In genomic region chr14:118132642-118132977, GRCm38 (mm10) we compare ENCODE assay signal across 8 mouse cellular contexts. TPM values are rescaled to one million over a fixed set of nuclear protein-coding genes. Genes with fewer than 3 reads are reported as not detected.
A peak's percentile ranks its signal among the peaks of the same experiment; 100 is the strongest.
DNase-seq lines count a peak whose midpoint lies in the region; ATAC-seq lines count a peak whose summit lies in the region.

Gene Tgds, minus strand, starts transcription at chr14:118132755.

- peak; percentile 56 for ATAC-seq in inflammation-experienced regulatory T-cells, adult 6 months
- peak; percentile 71 for ATAC-seq in megakaryocyte-erythroid progenitor cell, adult 5-6 weeks (replicated peaks; ENCODE audit: low FRiP score, low TSS enrichment, poor library complexity, severe bottlenecking)

- intact Hi-C loops in gastrocnemius, postnatal 14 days (cut with DNase I; ENCODE audit: low total_unique reads), result no loop called here
- intact Hi-C loops in left cerebral cortex, postnatal 10 days (cut with DNase I), result loop anchor here (5.0 kb wide), 1 partner anchor 130 kb away; no protein-coding TSS in a partner anchor

- peak; percentile 99 for DNase-seq in adrenal gland, adult (ENCODE audit: inconsistent age in 2 of 2, low spot score in 1 of 2)
- DNase-seq in embryo, embryonic 10.5 days (ENCODE audit: low spot score), result peak; percentile 100
- peak; percentile 99 for DNase-seq in gastrocnemius, postnatal 14 days
- peak; percentile 98 to 100 for DNase-seq in left cerebral cortex, postnatal 10 days (ENCODE audit: extremely low spot score in 1 of 2, low spot score in 2 of 2)
- DNase-seq in right cerebral cortex, postnatal 25 days, result peak; percentile 98
- DNase-seq in urinary bladder, postnatal 4 days (ENCODE audit: low spot score in 2 of 2), result peak; percentile 95 to 97

RNA-seq across cellular contexts. Expression of gene Tgds, which starts in this region (rescaled TPM):
- 1 to 10 TPM; 5.5 to 7.0 TPM for total RNA-seq in gastrocnemius, postnatal 14 days (2021)
- 10 to 100 TPM; 32.9 to 43.8 (median 38.4) TPM for polyA plus RNA-seq in inflammation-experienced regulatory T-cells, adult 6 months (2017; shearing (Covaris generic))
- total RNA-seq in left cerebral cortex, postnatal 10 days (2021), result 1 to 10 TPM; 8.7 to 9.6 TPM
- total RNA-seq in megakaryocyte-erythroid progenitor cell, adult 5-6 weeks (2014; fragmentation: Nextera tagmentation), result 13.8 and 19.1 TPM in 2 replicates
- total RNA-seq in megakaryocyte-erythroid progenitor cell, adult 5-6 weeks (2017), result 16.1 and 21.1 TPM in 2 replicates

Comparison
In these comparisons a context has a peak if more than half of its experiments do, and no peak if none do; other contexts are left out.
1. Peak in every context shown above with its lines: DNase-seq and ATAC-seq.